Mouse (Mus musculus) neural tube, embryonic 14.5 days (tissue): ENCODE data around the gene Gm17720. TPM values are rescaled to one million over a fixed set of nuclear protein-coding genes. Genes with fewer than 3 reads are reported as not detected.

Source experiments
- polyA plus RNA-seq: library from polyadenylated mRNA; unstranded; fragments of >200 nt; fragmentation: Nextera tagmentation; extraction: Ambion mirVana; gene quantifications from 2 replicates; pipeline ENCODE4 v1.2.1, GENCODE M21; 2014

Gm17720 gene
- polyA plus RNA-seq, 1 experiment from 2014 or later = not detected

Other genes starting within 250 kb of the Gm17720 start
- gene Phlpp2, start 234.2 kb downstream of the Gm17720 start, polyA plus RNA-seq = 5.2 and 7.7 TPM in 2 replicates
- 1.0 and 1.1 TPM in 2 replicates for gene Marveld3, start 140.6 kb downstream of the Gm17720 start, polyA plus RNA-seq
- gene Tat, start 112.3 kb downstream of the Gm17720 start, polyA plus RNA-seq = not detected in 2 replicates
- not detected in 2 replicates for gene Chst4, start 63.0 kb downstream of the Gm17720 start, polyA plus RNA-seq
- 21.6 and 25.1 TPM in 2 replicates for gene Zfp612, start 23.0 kb downstream of the Gm17720 start, polyA plus RNA-seq
- not detected in 2 replicates for gene Gm21964, start 1.5 kb downstream of the Gm17720 start, polyA plus RNA-seq
- gene Calb2, start 65.5 kb upstream of the Gm17720 start, polyA plus RNA-seq = 30.3 and 42.7 TPM in 2 replicates
- gene Cmtr2, start 112.9 kb upstream of the Gm17720 start, polyA plus RNA-seq = 9.6 and 13.2 TPM in 2 replicates
- 0.22 and 0.37 TPM in 2 replicates for gene Hydin, start 164.2 kb upstream of the Gm17720 start, polyA plus RNA-seq